Mouse (Mus musculus): ENCODE data around the gene Tbc1d30.

The Tbc1d30 gene

DNA sequence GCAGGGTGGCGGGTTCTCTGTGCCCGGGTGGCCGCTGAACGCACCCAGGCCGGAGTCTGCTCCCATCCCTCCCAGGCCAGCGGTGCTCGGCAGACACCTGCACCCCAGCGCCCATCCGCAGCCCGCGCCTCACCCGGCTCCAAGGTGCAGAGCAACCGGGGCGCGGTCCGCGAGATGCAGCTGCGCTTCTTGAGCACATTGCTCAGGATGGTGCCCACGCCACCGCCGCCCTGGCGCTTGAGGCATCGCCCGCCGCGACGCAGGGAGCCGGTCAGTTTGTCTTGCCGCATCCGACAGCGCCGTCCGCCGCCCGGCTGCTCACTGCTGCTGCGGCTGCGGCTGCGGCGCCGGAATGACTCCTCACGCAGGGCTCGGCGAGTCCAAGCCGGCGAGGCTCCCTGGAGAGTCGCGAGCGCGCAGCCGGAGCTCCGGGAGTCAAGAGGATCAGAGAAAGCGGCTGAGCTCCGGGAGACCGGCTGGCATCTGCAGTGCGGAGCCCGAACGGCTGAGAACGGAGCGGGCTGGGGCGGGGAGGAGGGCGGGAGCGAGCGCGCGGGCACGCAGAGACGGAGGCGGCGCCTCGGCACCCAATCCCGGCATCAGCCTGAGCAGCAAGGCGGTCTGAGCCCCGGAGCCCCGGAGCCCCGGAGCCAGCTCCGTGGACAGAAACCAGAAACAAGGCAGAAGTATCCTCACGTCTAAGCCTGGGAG lies 40.4 kb downstream of the Tbc1d30 start:
- peak; percentile 98 for DNase-seq

GRCm38 (mm10) chr10:121309801-121310510 lies 41.1 kb downstream of the Tbc1d30 start:
- DNase-seq: peak; percentile 89

DNA sequence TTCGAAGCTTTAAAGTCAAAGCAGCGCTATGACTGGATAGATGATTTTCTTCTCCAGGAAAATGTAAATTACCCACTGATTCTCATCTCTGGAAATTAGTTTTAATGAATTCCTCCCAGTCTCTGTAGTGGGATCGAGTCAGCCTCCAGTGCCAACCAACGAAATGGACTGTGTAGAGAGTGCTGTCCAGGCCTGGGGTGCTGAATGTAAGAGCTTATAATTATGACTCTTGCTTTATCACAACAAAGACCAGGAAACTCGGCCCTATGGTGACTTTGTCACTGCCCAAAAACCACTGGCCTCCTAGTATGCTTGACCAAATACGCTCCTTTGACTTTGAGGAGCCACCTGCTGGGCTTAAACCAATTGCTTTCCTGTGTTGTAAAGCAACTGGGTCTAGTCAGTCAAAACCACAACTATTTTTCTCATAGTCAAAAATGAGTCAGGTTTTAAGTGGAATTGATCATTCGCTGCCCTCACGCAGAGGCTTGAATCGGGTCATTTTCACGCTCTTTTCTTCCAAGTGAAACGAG lies 41.9 kb downstream of the Tbc1d30 start:
- no peak for DNase-seq

DNA sequence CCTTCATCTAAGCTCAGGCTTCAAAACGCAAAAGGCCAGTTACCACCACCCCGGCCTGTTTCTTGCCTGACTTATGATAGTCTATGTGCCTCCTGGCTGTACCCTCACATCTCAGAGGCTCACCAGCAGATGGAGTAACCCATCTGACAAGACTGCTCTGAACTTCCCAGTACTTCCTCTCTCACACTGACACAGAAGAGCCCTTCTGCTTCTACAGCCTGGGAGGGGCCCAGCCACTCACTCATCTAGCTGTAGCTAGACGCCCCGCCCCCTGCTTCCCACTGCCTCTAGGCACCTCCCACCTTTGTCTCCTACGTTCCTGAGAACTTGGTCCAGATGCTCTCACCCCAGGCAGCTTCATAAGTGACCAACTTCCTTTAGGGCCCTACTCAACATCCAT lies 45.6 kb downstream of the Tbc1d30 start:
- DNase-seq: peak; percentile 95

GRCm38 (mm10) chr10:121303559-121303958 lies 47.5 kb downstream of the Tbc1d30 start:
- DNase-seq: no peak

GRCm38 (mm10) chr10:121301868-121302267 lies 49.2 kb downstream of the Tbc1d30 start:
- peak; percentile 74 for DNase-seq

DNA sequence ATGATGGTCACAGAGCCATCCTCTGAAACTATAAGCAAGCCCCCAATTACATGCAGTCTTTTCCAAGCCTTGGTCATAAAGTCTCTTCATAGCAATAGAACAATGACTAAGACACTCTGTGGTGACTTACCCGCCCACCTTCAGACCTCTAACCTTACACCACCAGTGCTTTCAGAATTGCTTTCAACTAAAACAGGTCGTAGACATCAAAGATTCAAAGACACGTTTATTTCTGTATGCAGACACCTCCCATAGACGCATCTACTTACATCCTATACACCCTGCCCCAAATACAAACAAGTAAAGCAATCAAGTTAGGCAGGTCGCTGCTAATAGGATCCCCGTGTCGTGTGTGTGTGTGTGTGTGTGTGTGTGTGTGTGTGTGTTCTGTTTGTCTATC lies 50.4 kb downstream of the Tbc1d30 start:
- peak; percentile 54 for DNase-seq

GRCm38 (mm10) chr10:121297054-121297701 lies 53.9 kb downstream of the Tbc1d30 start:
- peak; percentile 94 for DNase-seq

GRCm38 (mm10) chr10:121294471-121294870 lies 56.6 kb downstream of the Tbc1d30 start:
- peak; percentile 81 for DNase-seq

GRCm38 (mm10) chr10:121293829-121294228 lies 57.2 kb downstream of the Tbc1d30 start:
- DNase-seq: peak; percentile 35

DNA sequence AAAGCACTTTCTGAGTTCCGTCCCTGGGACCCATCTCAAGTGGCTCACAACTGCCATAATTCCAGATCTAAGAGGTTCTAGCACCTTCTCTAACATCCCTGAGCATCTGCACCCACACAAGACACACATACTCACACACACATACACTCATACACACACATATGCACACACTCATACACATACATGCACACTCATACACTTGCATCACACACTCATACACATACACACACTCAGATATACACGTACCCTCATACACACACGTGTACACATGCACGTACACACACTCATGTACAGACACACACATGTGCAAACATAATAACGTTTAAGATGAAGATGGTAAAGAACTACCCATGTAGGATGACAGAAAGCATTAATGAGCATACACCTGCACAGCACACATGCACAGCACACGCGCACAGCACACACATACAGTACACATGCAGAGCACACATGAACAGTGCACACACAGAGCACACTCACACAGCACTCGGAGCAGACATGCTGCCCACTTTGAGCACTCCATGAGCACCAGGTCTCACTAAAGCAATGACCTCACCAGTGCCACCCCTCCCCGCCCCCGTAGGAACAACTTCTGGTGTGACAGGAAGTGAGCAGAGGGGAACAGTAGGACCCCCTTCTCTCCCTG lies 59.7 kb downstream of the Tbc1d30 start:
- DNase-seq: no peak

GRCm38 (mm10) chr10:121290682-121291078 lies 60.4 kb downstream of the Tbc1d30 start:
- no peak for DNase-seq

DNA sequence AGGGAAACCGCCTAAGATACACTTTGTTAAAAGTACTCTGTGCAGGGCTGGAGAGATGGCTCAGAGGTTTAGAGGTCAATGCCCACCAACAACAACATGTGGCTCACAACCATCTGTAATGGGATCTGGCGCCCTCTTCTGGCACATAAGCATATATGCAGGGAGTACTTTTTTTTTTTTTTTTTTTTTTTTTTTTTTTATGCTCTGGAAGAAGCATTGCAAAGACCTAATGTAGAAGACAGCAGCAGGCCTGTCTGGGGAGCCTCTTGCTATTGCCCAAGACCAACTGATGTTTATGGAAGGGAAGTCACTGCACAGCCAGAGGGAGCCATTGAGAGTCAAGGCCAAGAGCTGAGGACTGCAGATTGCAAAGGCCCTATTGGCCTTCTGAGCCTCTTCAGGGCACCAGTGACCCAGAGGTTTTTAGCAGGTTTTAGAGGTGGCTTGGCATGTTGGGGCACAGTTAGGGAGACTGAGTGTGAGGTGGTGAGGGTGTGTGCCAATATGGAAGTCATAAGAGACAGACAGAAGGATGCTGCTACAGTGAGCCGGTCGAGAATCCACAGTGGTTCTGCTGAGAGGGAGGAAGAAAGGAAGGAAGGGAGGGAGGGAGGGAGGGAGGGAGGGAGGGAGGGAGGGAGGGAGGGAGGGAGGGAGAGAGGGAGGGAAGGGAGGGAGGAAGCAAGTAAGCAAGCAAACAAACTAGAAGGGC lies 61.0 kb downstream of the Tbc1d30 start:
- peak; percentile 85 for DNase-seq

DNA sequence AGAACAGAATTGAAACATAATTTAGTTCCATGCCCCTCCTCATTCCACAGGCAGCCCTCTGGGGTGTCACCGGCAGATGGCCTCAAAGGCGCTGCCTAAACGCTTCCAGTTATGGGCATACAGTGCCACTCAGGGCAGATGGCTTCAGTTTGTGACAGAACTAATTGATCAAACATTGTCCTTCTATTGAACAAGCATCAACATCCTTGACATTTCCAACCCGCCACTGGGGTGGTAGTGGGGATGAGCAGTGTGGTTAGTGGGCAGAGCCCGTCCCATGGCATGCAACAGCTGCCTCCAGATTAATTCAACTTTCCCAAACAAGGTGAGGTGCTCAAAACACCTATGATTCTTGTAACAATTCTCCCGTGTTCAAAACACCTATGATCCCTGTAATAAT lies 68.2 kb downstream of the Tbc1d30 start:
- no peak for DNase-seq

DNA sequence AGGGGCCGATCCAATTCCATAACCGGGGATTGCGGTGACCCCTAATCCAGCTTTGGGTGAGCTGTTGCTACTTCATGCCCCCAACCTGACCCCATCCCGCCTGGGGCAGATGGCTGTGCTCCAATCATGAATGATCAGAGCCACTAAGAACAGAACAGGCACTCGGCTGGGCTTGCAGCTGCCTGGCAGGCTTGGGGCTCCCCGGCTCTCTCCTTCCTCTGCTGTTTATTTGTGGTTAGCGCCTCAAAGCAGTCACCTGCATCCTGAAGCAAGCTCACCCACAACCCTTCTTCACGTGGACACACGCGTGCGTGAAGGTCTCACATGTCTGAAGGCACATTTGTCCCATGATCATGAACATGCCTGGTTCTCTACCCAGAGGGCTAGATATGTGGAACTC lies 68.6 kb downstream of the Tbc1d30 start:
- no peak for DNase-seq

GRCm38 (mm10) chr10:121280943-121281342 lies 70.1 kb downstream of the Tbc1d30 start:
- DNase-seq: no peak

DNA sequence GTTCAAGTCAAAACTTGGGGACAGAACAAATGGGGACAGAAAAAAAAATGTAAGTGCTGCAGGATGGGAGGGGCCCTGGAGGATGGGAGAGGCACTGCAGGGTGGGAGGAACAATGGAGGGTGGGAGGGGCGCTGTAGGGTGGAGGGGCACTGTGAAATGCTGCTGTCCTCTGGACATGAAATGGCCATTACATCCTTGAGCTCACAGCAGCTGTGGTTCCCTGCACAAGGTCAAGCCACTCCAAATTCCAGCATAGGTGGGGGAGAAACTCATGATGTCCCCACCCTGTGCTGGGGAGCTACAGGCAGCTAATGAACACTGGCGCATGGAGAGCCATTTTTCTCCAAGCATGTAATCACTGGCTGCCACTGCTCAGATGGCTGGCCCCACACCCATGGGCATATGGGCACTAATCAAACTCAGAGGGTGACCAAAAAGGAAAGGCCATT lies 74.0 kb downstream of the Tbc1d30 start:
- DNase-seq: no peak

- DNase-seq: no peak
Measured at GRCm38 (mm10) chr10:121274964-121275363, 76.1 kb downstream of the Tbc1d30 start.

DNA sequence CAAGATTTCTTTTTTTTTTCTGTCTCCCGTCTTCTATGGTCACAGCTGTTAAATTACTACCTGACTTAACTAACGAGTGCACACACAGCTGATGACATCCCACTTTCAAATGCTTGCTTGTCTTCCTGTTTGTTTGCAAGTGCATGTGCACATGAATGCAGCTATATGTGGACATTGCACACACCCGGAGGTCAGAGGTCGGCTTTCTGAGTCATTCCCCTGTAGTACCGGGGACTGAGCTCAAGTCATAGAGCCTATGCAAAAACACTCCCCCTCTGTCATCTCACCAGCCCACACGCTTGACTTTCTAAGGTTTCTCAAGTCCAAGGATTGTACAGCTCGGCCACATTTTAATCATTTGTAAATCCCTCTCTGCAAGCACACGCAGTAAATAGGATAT lies 80.1 kb downstream of the Tbc1d30 start:
- DNase-seq: no peak

GRCm38 (mm10) chr10:121268771-121269170 lies 82.3 kb downstream of the Tbc1d30 start:
- DNase-seq: no peak

- no peak for DNase-seq
Measured at GRCm38 (mm10) chr10:121264204-121264575, 86.9 kb downstream of the Tbc1d30 start.

GRCm38 (mm10) chr10:121263520-121264203 lies 87.4 kb downstream of the Tbc1d30 start:
- no peak for DNase-seq

All from heart, adult 11 months (tissue).